Mouse (Mus musculus): ENCODE measurements around the gene Npcd.
"Not testable (repeated sequence)": the region's sequence is repeated elsewhere in the genome, so short reads cannot be mapped to it uniquely, and the experiment has no call there.

Npcd gene

DNA sequence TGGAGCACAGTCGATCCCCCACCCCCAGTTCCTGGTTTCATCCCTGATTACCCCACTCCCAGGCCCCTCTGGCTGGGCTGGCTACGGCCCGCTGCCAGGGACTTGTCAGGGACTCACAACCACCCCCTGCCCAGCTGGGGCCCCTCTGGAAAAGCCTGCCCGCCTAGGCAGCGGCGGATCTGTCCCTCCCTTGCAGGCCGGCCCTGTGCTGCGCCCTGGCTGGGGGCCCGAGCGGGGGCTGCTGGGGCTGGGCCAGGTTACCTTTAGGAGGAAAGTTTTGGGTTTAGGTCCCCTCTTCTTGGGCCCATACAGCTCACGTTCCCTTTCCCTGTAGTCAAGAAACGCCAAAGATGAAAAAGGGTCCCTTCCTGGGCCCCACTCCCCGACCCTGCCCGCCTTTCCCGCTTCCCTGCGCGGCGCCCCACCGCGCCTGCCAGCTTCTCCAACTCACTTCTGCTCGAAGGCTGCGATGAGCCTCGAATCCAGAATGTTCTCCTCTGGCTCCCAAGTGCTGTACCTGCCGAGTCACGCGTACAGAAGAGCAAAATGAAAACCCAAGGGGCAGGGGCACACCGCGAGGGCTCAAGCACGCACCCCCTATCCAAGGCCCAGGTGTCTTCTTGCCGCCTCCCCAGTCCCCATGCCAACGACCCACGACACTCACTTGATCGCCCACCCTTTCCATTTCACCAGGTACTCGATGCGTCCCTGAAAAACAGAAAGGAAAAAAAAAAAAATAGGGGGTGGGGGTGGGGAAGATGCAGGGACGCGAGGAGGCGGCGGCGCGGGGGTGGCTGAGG lies 586 bp downstream of the Npcd start:
- in situ Hi-C loops (cut with MboI; ENCODE audit: low pct_unique_long_range_greater_than_20kb in 1 of 2, low sequenced_read_pairs in 2 of 2, unreplicated experiment in 1 of 2), result loop anchor here (5.0 kb wide), 3 partner anchors 44 to 94 kb away; no protein-coding TSS in a partner anchor

DNA sequence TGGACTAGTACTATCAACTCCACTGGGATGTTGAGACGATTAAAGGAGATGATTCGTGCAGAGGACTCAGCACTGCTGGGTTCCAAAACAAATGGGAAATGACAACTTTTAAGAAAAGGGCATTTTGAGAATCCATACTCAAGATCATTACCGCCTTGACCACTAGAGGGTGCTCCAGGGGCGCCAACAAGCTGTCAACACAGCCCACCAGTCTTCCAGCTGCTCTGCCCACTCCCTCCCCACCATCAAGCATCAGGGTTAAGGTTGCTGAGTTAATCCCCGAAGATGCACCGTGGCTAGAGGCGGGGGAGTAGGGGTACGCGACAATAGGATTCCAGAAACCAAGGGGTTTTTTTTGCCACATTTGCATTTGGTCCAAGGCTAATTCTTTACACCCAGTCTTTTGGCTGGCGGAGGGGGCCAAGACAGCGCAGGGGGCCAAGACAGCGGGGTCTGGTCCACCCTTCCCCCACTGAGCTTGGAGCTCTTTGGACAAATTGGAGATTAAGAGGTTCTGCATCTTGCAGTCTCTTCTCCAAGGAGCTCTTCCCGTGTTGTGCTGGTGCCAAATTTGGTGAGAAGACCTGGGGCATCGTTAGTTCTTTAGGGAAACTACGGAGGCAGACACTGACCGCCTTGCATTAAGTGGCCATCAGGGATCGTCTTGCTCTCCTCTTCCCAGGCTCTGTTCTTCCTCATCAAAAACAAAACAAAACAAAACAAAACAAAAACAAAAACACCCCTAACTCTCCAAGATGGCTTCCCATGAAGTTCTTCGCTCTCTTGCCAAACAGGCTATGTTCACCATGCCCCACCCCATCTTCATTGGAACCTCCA lies 1.8 kb downstream of the Npcd start:
- in situ Hi-C loops (cut with MboI; ENCODE audit: low pct_unique_long_range_greater_than_20kb in 1 of 2, low sequenced_read_pairs in 2 of 2, unreplicated experiment in 1 of 2), result loop anchor here (5.0 kb wide), 3 partner anchors 45 to 95 kb away; no protein-coding TSS in a partner anchor

DNA sequence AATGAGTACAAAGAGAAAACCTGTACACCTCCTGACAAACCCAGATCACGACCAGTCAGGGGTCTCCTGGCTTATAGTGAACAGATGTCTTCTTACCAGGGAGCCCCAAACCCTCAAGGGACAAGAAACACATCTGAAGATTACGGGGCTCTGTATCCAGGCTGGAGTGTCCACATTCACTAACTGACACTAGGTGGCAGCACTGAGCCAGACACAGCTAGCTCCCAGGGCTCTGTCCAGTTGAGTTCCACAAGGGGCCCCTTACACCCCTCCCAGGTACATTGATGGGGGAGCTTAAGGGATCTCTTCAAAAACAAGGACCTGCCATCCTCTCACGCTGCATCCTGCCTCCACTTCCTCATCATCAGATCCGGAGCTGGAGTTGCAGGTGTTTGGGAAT lies 3.6 kb downstream of the Npcd start:
- in situ Hi-C loops (cut with MboI; ENCODE audit: low pct_unique_long_range_greater_than_20kb in 1 of 2, low sequenced_read_pairs in 2 of 2, unreplicated experiment in 1 of 2), result loop anchor here (5.0 kb wide), 3 partner anchors 47 to 97 kb away; no protein-coding TSS in a partner anchor

DNA sequence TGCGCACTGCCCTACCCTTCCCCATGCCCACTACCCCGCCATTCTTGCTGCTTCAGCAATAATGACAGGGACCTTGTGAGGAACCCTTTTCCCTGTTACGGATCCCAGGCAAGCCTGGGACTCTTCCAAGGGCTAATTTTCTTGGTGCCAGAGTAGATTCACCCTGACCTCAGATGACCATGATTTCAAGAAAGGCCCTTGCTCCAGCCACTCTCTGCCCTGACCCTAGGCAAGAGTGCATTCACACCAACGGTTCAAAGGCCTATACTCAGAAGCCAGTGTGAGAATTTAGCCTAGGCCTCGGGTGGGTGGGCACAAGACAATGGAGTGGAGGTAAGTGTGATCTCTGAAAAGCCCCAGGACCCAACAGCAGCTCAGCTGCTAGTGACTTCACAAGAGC lies 4.6 kb downstream of the Npcd start:
- in situ Hi-C loops (cut with MboI; ENCODE audit: low pct_unique_long_range_greater_than_20kb in 1 of 2, low sequenced_read_pairs in 2 of 2, unreplicated experiment in 1 of 2), result no loop called here

DNA sequence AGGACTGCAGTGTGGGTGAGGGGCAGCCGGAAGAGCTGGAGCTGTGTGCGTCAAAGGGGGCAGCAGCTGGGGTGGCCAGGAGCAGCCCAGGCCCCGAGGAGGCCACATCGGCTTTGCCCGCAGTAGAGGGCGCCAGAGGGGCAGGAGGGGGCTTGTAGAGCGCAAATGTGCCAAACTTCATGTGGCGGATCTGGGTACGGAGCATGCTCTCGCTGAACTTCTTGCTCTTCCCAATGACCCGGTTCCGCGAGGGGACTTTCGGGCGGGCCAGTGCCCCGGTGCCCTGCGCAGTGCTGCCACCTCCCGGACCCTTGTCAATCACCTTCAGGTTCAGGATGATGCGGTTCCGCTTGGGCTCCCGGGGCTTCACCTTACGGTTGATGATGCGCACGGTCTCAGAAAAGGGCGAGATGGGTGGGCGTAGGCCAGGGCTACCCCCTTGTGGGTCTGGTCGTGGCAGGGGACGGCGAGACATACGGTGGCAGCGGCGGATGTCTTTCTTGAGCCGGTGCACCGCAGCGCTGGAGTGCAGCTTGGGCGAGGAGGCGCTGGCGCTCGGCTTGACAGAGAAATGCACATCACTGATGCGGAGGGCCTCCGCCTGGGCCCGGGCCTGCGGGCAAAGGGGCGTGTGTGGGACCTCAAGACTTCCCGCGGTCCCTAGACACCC lies 5.5 kb downstream of the Npcd start:
- in situ Hi-C loops (cut with MboI; ENCODE audit: low pct_unique_long_range_greater_than_20kb in 1 of 2, low sequenced_read_pairs in 2 of 2, unreplicated experiment in 1 of 2), result no loop called here

DNA sequence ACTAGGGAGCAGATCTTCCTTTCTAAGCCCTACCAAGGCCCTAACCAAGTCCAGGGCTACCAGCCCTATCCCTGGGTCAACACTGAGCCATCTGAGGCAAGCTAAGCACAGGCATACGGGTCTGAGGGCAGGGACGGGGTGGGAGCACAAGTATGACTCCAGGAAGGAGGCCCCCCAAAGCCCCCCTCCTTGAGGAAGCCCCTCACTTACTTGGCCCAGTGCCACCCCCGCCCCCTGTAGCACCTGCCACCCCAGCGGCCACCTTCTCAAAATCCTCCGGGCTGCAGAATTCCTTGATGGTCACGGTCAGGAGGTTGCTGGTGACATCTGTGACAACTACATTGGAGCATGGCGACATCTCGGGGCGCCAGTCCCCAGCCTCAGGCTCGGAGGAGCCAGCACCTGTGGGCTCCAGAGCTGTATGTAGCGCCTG lies 6.2 kb downstream of the Npcd start:
- in situ Hi-C loops (cut with MboI; ENCODE audit: low pct_unique_long_range_greater_than_20kb in 1 of 2, low sequenced_read_pairs in 2 of 2, unreplicated experiment in 1 of 2), result no loop called here

DNA sequence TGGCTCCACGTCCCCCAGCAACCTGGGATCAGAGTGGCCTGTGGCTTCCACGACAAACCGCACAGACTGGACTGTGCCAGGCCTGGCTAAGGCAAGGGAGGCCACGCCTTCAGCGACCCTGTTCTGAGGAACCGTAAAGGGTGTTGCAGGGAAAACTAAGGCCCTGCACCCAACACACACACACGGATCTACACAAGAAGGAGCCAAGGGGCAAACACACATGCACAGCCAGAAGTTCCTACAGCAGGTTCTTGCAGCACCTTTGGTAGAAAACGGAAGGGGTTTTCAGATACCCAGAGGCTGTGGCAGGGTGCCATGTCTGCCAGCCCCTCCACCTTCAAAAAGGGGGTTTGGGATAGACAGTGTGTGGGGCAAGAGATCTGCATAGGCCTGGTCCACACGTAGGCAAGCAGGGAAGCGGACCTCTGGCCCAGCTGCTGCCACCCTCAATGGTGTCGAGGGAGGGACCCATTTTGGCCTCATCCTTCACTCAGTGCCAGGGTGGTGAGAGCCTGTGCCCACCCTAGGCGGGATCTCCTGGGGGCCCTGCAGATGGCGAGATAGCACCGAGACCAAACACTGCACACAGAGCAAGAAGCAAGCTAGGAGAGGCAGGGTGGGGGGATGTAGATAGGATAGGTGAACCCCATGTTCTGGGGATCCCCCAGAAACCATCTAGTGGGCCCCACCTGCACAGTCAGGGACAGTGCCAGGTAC lies 6.8 kb downstream of the Npcd start:
- in situ Hi-C loops (cut with MboI; ENCODE audit: low pct_unique_long_range_greater_than_20kb in 1 of 2, low sequenced_read_pairs in 2 of 2, unreplicated experiment in 1 of 2), result no loop called here

DNA sequence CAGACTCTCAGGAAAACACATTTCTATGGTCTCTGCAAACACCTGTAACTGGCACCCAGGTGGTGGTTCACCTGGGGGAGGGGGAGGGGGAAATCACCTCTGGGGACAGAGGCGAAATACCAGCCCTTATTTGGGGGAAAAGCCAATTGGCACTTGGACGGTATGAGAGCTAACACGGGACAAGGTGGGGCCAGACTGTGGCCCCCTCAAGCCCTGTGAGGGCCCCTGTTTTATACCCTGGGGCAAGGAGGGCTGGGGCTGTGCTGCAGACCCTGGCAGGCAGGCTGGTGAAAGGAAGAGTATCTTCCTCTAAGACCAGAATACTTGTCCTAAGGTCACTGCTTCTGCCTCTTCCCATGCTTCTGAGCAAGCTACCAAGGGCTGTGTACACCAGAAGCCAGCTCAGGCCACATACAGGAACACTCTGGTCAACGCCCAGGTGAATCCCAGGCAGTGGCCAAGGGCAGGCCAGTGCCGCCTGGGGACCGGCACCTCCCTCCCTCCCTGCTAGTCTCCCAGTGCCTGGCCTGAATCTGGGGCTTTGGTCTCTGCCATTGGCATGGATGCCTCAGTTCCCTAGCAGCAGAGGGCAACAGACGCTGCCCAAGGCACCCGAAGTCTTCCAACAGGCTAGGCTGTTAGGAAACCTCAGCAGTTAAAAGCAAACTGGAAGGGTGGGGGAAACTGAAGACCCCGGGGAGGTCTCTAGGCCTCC lies 7.7 kb downstream of the Npcd start:
- in situ Hi-C loops (cut with MboI; ENCODE audit: low pct_unique_long_range_greater_than_20kb in 1 of 2, low sequenced_read_pairs in 2 of 2, unreplicated experiment in 1 of 2), result no loop called here

DNA sequence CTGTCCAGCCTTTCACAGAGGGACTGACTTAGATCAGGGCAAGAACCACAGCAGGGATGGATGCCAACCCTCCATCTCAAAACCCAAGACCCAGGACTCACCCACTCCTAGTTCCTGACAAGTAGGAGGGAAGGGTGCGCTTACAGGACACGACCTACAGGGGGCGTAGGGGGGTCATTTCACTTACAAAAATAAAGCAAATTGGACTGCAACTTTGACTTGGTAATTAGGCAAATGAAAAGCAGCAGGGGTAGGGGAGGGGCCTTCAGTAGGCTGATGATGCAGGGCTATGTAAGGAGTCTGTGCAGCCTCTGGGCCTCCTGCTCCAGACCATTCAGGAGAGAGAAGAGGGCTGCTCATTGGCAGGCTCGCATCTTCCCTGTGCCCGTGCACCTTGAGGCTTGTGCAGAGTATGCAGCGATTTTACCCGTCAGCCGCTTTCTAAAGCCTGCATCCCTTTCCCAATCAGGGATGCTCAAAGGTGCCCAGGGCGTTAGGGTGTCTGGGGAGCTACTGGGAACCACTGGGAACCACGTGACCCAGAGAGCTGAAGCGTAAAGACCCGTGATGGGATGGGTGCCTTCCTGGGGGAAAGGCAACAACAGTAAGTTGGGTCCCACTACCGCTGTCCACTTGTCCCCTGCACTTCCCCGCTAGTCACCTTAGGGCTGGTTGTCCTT lies 8.8 kb downstream of the Npcd start:
- in situ Hi-C loops (cut with MboI; ENCODE audit: low pct_unique_long_range_greater_than_20kb in 1 of 2, low sequenced_read_pairs in 2 of 2, unreplicated experiment in 1 of 2), result no loop called here

DNA sequence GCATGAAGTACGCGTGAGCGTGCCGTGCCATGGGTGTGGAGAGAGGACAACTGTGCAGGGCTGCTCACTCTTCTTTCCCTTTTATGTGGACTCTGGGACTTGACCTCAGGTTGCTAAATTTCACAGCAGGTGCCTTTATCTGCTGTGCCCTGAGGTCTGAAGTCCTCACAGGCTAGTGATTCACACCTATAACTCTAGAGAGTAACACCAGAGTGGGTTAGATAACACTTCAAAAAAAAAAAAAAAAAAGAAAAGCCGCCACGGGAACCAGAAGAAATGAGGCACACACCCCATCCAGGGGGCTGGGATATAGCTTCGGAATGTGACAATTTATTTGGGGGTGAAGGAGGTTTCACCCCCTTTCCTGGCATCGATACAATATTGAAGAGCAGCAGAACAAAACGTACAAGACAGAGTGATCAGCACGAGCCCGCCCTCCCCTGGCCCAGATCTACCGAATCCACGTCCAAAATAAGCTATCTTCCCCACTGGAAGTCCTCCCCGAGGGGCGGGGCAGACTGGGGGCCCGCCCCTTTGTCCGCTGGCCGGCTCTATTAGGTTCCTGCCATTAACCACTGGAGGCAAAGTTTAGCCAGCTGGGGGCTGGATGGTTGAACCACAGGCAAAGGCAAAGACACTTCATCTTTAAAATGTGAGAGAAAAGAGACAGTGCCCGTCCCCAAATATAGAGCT lies 10.3 kb downstream of the Npcd start:
- in situ Hi-C loops (cut with MboI; ENCODE audit: low pct_unique_long_range_greater_than_20kb in 1 of 2, low sequenced_read_pairs in 2 of 2, unreplicated experiment in 1 of 2), result no loop called here

DNA sequence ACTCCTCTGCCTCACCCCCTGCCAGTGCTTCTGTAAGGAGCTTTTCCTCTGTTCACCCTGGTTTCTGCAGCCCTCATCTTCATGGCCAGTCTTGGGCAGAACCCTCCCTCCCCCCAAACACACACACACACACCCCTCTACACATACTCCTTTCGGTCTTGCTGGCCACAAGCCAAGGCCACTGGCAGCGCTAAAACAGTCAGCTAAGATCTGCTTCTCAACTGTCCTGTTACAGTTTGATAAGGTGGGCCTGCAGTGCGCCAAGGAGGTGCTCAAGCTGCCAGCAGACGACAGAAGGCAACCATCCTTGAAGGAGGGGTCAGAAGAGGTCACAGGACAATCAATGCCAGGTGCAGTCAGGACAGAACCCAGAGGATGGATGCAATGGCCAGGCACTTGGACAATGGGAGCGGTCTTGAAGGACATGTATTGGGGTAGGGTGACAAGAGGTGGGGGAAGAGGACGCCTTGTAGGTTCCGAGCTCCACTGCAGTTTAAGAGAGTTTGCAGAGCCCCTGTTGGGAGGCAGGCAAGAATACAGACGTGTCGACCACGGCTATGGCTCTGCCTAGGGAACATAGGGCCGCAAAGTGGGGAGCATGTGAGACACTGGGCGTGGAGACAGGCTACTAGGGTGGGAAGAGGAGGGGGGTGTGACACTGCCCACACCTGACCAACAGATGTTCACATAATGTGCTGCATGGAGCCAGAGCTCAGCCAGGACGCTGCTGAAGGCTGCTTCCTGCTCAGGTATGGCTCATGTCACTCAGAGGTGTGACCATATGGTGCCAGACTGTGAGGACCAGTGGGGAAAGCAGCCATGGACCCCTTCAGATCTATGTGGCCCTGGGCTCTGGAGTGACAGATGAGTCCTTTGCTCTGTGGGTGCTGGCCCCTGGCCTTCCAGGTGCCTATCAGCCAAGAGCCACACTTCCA lies 11.5 kb downstream of the Npcd start:
- in situ Hi-C loops (cut with MboI; ENCODE audit: low pct_unique_long_range_greater_than_20kb in 1 of 2, low sequenced_read_pairs in 2 of 2, unreplicated experiment in 1 of 2), result no loop called here

DNA sequence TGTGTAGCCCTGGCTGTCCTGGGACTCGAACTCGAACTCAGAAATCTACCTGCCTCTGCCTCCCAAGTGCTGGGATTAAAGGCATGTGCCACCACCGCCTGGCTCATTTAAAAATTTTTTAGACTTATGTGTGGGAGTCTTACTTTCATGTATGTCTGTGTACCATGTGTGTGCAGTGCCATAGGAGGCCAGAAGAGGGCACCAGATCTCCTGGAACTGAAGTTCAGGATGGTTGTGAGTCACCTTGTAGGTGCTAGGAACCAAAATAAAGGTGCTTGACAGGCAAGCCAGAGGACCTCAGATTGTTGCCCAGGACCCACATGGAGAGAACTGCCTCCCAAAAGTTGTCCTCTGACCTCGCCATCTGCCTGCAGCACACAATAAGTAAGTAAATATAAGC lies 15.7 kb downstream of the Npcd start:
- in situ Hi-C loops (cut with MboI; ENCODE audit: low pct_unique_long_range_greater_than_20kb in 1 of 2, low sequenced_read_pairs in 2 of 2, unreplicated experiment in 1 of 2), result no loop called here

DNA sequence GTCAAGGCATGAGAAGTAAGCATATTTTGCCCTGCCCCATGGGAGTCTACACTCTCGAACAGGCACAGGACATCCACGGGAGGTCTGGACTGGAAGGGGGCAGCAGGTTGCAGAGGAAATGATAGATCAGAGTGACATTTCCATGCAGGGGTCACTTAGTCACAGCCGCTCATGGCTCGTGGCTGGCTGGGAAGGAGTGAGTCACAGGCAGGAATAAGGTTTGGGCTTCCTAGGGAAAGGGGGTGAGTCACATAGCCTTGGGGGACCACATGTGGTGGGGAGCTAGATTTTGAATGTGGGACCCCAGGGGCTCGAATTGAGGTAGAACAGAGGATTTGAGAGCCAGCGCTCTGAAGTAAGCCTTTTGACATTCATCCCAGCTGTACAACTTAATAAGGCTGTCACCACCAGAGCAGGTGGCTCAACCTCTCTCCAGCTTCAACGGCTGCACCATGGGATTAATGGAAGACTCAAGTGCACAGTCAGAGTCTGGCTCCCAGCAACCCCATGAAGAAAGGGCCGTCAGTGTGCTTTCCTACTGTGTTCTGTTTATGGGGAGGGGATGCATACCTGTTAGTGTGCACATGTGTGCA lies 20.3 kb downstream of the Npcd start:
- in situ Hi-C loops (cut with MboI; ENCODE audit: low pct_unique_long_range_greater_than_20kb in 1 of 2, low sequenced_read_pairs in 2 of 2, unreplicated experiment in 1 of 2), result no loop called here

DNA sequence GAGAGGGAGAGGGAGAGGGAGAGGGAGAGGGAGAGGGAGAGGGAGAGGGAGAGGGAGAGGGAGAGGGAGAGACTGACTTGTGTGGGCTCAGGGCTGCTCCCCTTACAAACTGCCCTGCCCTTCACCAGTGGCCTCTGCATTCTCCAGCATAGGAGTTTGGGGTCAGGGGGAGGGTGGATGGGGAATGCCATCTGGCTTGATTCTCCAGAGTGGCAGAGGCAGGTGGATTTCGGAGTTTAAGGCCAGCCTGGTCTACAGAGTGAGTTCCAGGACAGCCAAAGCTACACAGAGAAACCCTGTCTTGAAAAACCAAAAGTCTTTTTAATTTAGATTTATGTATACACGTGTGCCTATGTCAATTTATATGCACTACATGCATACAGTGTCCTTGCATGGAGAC lies 21.2 kb downstream of the Npcd start:
- in situ Hi-C loops (cut with MboI; ENCODE audit: low pct_unique_long_range_greater_than_20kb in 1 of 2, low sequenced_read_pairs in 2 of 2, unreplicated experiment in 1 of 2), result not testable (repeated sequence)

DNA sequence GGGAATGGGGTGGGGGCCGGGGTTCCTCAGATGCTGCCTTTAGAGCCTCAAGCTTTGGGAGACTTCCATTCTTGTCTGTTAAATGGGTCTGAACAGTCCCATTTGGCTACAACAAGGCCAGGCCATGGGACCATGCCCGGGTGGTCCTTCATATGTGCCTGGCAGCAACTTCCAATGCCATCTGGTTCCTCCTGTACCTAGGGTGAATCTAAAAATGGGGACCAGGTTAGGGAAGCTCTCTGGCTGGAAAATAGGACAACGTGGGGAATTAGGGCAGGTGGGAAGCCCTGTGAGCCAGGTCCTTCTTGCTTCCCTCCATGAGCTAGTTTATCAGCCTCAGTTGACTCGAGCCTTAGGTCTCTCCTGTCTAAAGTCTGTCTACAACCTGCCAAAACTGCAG lies 23.0 kb downstream of the Npcd start:
- in situ Hi-C loops (cut with MboI; ENCODE audit: low pct_unique_long_range_greater_than_20kb in 1 of 2, low sequenced_read_pairs in 2 of 2, unreplicated experiment in 1 of 2), result no loop called here

DNA sequence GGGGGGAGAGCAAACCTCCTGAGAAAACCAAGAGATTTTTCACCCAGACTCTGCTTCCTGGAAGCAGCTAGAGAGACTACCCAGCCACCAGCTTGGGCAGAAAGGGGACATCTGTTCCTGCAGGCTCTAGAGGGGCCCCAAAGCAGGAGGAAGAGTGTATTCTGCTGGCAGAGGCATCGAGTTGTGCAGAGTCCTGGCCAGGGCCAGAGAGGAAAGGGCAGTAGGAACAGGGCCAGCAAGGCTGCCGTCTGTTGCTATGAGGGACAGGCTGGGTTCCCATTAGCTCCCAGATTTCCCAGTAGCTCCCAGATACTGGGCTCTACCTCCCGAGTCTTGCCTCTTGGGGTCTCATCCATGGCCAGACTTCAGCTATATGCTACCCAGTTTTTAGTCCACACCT lies 24.0 kb downstream of the Npcd start:
- in situ Hi-C loops (cut with MboI; ENCODE audit: low pct_unique_long_range_greater_than_20kb in 1 of 2, low sequenced_read_pairs in 2 of 2, unreplicated experiment in 1 of 2), result no loop called here
